Mouse (Mus musculus): Measurements from ENCODE around the gene Stxbp5l. TPM values are rescaled to one million over a fixed set of nuclear protein-coding genes. Genes with fewer than 3 reads are reported as not detected.

Gene Stxbp5l
- total RNA-seq (2023), result not detected

GRCm38 (mm10) chr16:37384821-37385344 is at the start of gene Stxbp5l:
TSS of gene Stxbp5l (minus strand) at chr16:37384962.

Other genes starting within 250 kb of the Stxbp5l start
- gene Gtf2e1, start 154.8 kb upstream of the Stxbp5l start, total RNA-seq (2023), result 15.6 TPM
- gene Rabl3, start 154.9 kb upstream of the Stxbp5l start, total RNA-seq (2023), result 15.4 TPM
- gene Hgd, start 195.2 kb upstream of the Stxbp5l start, total RNA-seq (2023), result not detected

Data from CD8-positive naive resting alpha-beta T cell, adult 57 days (primary cell).